Mouse (Mus musculus) heart, postnatal 0 days (tissue): Measurements from ENCODE around the gene Slx4.

Source experiments
- CTCF ChIP-seq: IDR thresholded peaks from 2 replicates; pipeline ENCODE4 v1.5.1; 2016; ENCODE audit warnings: antibody characterized with exemption, control low read depth, low read depth
- EP300 ChIP-seq: IDR thresholded peaks from 2 replicates; pipeline ENCODE4 v1.6.1; 2016; ENCODE audit warnings: antibody characterized with exemption, low read depth

DNA sequence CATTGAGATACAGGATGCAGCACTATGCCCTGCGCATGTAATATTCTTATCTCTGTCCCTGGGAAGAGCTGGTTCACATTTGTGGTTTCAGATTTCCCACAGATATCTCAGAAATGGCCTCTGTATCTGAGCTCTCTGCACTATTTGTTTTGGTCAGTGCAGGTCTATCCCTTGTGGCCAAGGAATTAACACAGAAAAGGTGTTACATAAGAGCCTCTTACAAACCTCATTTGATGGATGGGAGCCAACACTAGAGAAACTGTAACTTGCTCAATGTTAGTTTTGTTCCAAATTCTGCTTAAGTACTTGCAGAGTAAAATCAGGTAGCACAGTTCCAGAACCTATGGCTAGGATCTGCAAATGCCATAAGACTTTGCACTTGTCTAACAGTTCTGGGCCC lies 69.5 kb downstream of the Slx4 start:
- TF ChIP-seq CTCF (no peak), EP300 (no peak)
